Mouse (Mus musculus): Measurements from ENCODE around the gene Hs2st1.

- no peak for TF ChIP-seq POLR2A (IDR thresholded peaks at IDR 0.05; ENCODE audit: low read depth, low read length)
- TF ChIP-seq CTCF (conservative IDR thresholded peaks at IDR 0.05; ENCODE audit: insufficient read depth, insufficient read length, low read depth, low read length): no peak
These were observed 4.3 kb upstream of the Hs2st1 start for GRCm38 (mm10) chr3:144574256-144574655.

All from kidney, adult 2 months (tissue).